Mouse (Mus musculus): Measurements from ENCODE around the gene Lrrc17. TPM values are rescaled to one million over a fixed set of nuclear protein-coding genes. Genes with fewer than 3 reads are reported as not detected.

The Lrrc17 gene
- 1 to 10 TPM in 1 of 2 experiments, under 1 TPM in 1; 0.31 to 1.5 TPM for polyA plus RNA-seq (2017; shearing (Covaris generic))

DNA sequence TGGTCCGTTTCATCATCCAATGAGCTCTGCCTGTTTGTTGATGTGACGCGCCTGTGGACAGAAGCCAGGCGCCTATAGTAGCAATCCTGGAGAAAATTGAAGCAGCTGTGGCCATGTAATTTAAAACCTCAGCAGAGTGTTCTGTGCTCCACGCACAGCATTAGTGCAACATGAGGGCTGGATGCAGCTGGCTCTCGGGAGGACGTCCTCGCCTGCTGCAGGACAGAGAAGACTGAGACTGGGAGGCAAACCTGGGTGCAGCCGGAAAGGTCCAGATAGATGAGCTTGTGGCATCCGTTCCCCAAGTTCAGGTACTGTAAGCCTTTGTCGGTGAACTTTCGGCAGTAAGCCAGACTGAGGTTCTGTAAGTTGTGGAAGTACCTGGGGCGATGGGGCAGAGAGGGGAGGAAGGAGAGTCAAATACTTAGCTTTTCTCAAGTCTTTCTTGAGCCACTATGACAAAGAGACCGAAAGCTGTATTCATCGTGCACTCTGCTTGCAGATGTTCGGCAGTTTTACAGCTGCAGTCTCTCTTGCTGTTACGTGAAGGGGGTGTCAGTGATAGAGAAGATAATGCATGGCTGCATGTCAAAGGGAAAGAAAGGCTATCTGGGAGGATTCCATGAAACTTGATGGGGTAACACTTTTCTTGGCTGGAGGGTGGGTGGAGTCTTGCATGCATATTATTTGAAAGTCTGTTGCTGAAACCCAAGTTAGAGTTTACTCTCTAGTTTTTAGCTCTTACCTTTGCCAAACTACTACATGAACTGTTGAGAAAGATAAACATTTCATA lies at the start of gene Lrrc17:
TSS of gene Lrrc17 (plus strand) at position 151 of the 793 bp plus-strand sequence.

Other genes starting within 250 kb of the Lrrc17 start
- 10 to 100 TPM; 30.7 to 61.0 TPM for gene Fgl2, start 170.9 kb upstream of the Lrrc17 start, polyA plus RNA-seq (2017; shearing (Covaris generic))
- gene Ccdc146, start 118.9 kb upstream of the Lrrc17 start, polyA plus RNA-seq (2017; shearing (Covaris generic)) = under 1 TPM; 0.18 to 0.59 TPM
- gene Fam185a, start 118.6 kb upstream of the Lrrc17 start, polyA plus RNA-seq (2017; shearing (Covaris generic)) = 10 to 100 TPM in 1 of 2 experiments, 1 to 10 TPM in 1; 8.9 to 13.5 TPM
- under 1 TPM; 0.06 to 0.65 TPM for gene Fbxl13, start 102.1 kb downstream of the Lrrc17 start, polyA plus RNA-seq (2017; shearing (Covaris generic))
- gene Armc10, start 102.3 kb downstream of the Lrrc17 start, polyA plus RNA-seq (2017; shearing (Covaris generic)) = 10 to 100 TPM; 33.7 to 48.3 TPM
- 1 to 10 TPM; 2.2 to 5.2 TPM for gene Napepld, start 157.8 kb downstream of the Lrrc17 start, polyA plus RNA-seq (2017; shearing (Covaris generic))
- gene Pmpcb, start 193.6 kb downstream of the Lrrc17 start, polyA plus RNA-seq (2017; shearing (Covaris generic)) = 10 to 100 TPM; 60.4 to 62.7 TPM
- 10 to 100 TPM; 81.7 to 95.5 TPM for gene Dnajc2, start 241.7 kb downstream of the Lrrc17 start, polyA plus RNA-seq (2017; shearing (Covaris generic))
- gene Psmc2, start 241.7 kb downstream of the Lrrc17 start, polyA plus RNA-seq (2017; shearing (Covaris generic)) = 100 to 1,000 TPM; 142 to 149 TPM

All from inflammation-experienced regulatory T-cells (primary cell).